ENCODE assay signal across 12 mouse cellular contexts in the genomic region with DNA sequence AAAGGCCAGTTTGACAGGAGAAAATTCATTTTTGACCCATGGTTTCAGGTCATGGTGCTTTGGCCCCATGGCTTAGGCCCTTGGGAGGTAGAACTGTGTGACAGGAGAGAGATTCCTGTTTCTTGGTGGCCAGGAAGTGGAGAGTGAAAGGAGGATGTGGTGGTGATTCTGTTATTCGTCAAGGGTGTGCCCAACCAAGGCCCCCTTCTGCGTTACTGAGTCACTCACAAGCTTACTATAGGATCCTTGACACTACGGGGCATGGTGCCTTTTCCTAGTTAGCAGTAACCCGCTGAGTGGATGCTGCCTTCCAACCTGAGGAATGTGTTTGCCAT. TPM values are rescaled to one million over a fixed set of nuclear protein-coding genes. Genes with fewer than 3 reads are reported as not detected.
DNase-seq lines count a peak whose midpoint lies in the region; ATAC-seq and TF ChIP-seq lines count a peak whose summit lies in the region.
"Had no signal": no experiment of that assay in that cellular context is flagged by ENCODE, and none has a peak within 500 bp of the region (broad histone marks: within the 10 kb centered on the region; RNA-seq: fewer than 3 reads in every experiment).

No protein-coding gene starts in this region.

- peak overlapping the region; percentile 62; the same call in 1 of the 2 replicates for H3K27ac ChIP-seq in spleen, adult 2 months (ENCODE audit: insufficient read depth, low read length)
- H3K27ac ChIP-seq in stomach, postnatal 0 days (replicated peaks) = 0 out of 2 replicates have a peak overlapping the region, but pooled peaks have one; percentile 5
- H3K27ac ChIP-seq: gastrocnemius, adult 2 months; hindbrain, postnatal 0 days; lung, embryonic 15.5 days had no signal

- POLR2A ChIA-PET in Patski (lab: Charles Lee) = interaction anchor here (0.8 kb wide), 1 partner anchor 56 kb away, joined by 3 read pairs; no protein-coding TSS in a partner anchor

- CTCF ChIA-PET in Patski (lab: Charles Lee) = interaction anchor here (1.4 to 1.6 kb wide), 2 partner anchors 9 to 149 kb away, joined by 3 to 7 read pairs; no protein-coding TSS in a partner anchor

- H3K27me3 ChIP-seq in spleen, adult 2 months (ENCODE audit: control insufficient read depth, insufficient read depth, low read length) = no peaks in the 10 kb centered on the region
- H3K27me3 ChIP-seq in Patski = no peaks in the 10 kb centered on the region
- H3K27me3 ChIP-seq in stomach, postnatal 0 days (ENCODE audit: control insufficient read depth, insufficient read depth, low read length) = no peaks in the 10 kb centered on the region
- H3K27me3 ChIP-seq: lung, embryonic 15.5 days had no signal

- DNase-seq in spleen, adult 2 months (ENCODE audit: low read depth in 1 of 2, low spot score in 2 of 2) = no peak
- DNase-seq in spleen, adult 12 weeks (ENCODE audit: low spot score) = no peak
- no peak for DNase-seq in Patski (ENCODE audit: low read depth, low spot score)
- no peak for DNase-seq in stomach, postnatal 0 days (ENCODE audit: low spot score)
- no peak for DNase-seq in gastrocnemius, adult 8-10 months (ENCODE audit: low spot score in 2 of 2)
- no peak for DNase-seq in frontal cortex, postnatal 14 days (ENCODE audit: low spot score in 2 of 2)
- DNase-seq: cerebellum, postnatal 36 days; gastrocnemius, adult 2 months; right cerebral cortex, adult 18-20 months had no signal

- 0 out of 2 replicates have a peak, but pooled peaks cover 2% of the 10 kb centered on the region for H3K36me3 ChIP-seq in spleen, adult 2 months (ENCODE audit: control insufficient read depth, insufficient read depth, low read length)
- no peaks in the 10 kb centered on the region for H3K36me3 ChIP-seq in stomach, postnatal 0 days (ENCODE audit: control insufficient read depth, insufficient read depth, low read length)

- no peak overlapping the region for H3K4me2 ChIP-seq in stomach, postnatal 0 days (replicated peaks; ENCODE audit: low read depth)
- H3K4me2 ChIP-seq: lung, embryonic 15.5 days had no signal

- peak; percentile 35 for ATAC-seq in Patski
- peak; percentile 92 for ATAC-seq in inflammation-experienced regulatory T-cells, adult 6 months
- ATAC-seq in stomach, postnatal 0 days (ENCODE audit: low FRiP score, low TSS enrichment) = 0 out of 2 replicates have a peak, but pooled peaks have one; percentile 34
- ATAC-seq: hindbrain, postnatal 0 days had no signal

- TF ChIP-seq CTCF in spleen, adult 2 months (IDR thresholded peaks at IDR 0.05; ENCODE audit: extremely low read depth, insufficient read depth, insufficient read length, insufficient replicate concordance) = no peak
- no peak for TF ChIP-seq CTCF in Patski (IDR thresholded peaks at IDR 0.05)
- no peak for TF ChIP-seq CTCF in stomach, postnatal 0 days (IDR thresholded peaks at IDR 0.05; ENCODE audit: low read depth)

- no peaks in the 10 kb centered on the region; the same call in 1 of the 2 replicates for H3K4me1 ChIP-seq in spleen, adult 2 months (ENCODE audit: control insufficient read depth, insufficient read depth, insufficient read length)
- H3K4me1 ChIP-seq in stomach, postnatal 0 days (replicated peaks; ENCODE audit: control insufficient read depth, insufficient read depth) = no peaks in the 10 kb centered on the region

- no peak for TF ChIP-seq EP300 in stomach, postnatal 0 days (optimal IDR thresholded peaks at IDR 0.05)

- TF ChIP-seq POLR2A in spleen, adult 2 months (IDR thresholded peaks at IDR 0.05; ENCODE audit: low read depth, low read length) = no peak

- 26% methylated on average over 4 of the region's 4 CpGs for WGBS in spleen, adult 2 months
- WGBS in stomach, postnatal 0 days = 46% methylated on average over 4 of the region's 4 CpGs

- in situ Hi-C loops in Patski (cut with MboI; ENCODE audit: low pct_unique_long_range_greater_than_20kb) = no loop called here

- no peak overlapping the region for H3K4me3 ChIP-seq in spleen, adult 2 months (ENCODE audit: extremely low read depth, insufficient read depth, insufficient read length)
- H3K4me3 ChIP-seq in stomach, postnatal 0 days (ENCODE audit: low read depth, low read length) = no peak overlapping the region
- H3K4me3 ChIP-seq: gastrocnemius, adult 2 months; lung, embryonic 15.5 days had no signal

- H3K9me3 ChIP-seq in stomach, postnatal 0 days (ENCODE audit: control insufficient read depth, low read length) = no peaks in the 10 kb centered on the region
- H3K9me3 ChIP-seq: lung, embryonic 15.5 days had no signal

- H3K9ac ChIP-seq in stomach, postnatal 0 days (ENCODE audit: low read length) = no peak overlapping the region
- H3K9ac ChIP-seq: lung, embryonic 15.5 days had no signal

RNA-seq across cellular contexts. Expression of a gene that starts 50.7 kb away (rescaled TPM):
- polyA plus RNA-seq in spleen, adult 2 months (2012; rRNA removed) = 10.8 and 12.2 TPM in 2 replicates
- 17.4 TPM for polyA plus RNA-seq in Patski (2021)
- 10 to 100 TPM; 22.3 to 28.7 (median 23.7) TPM for polyA plus RNA-seq in inflammation-experienced regulatory T-cells, adult 6 months (2017; shearing (Covaris generic))
- 4.5 and 5.2 TPM in 2 replicates for polyA plus RNA-seq in stomach, postnatal 0 days (2015; fragmentation: Nextera tagmentation; extraction: Ambion mirVana)
- total RNA-seq in gastrocnemius, adult 8-10 months (2022) = 10 to 100 TPM; 13.0 to 18.4 (median 16.1) TPM

Comparison
In these comparisons a context has a peak if more than half of its experiments do, and no peak if none do; other contexts are left out.
1. ATAC-seq: peak in every context shown above with its lines; median percentile 92 in inflammation-experienced regulatory T-cells, adult 6 months; 35 in Patski; 34 in stomach, postnatal 0 days.